Mouse (Mus musculus): ENCODE measurements around the gene Micu1.

The Micu1 gene

DNA sequence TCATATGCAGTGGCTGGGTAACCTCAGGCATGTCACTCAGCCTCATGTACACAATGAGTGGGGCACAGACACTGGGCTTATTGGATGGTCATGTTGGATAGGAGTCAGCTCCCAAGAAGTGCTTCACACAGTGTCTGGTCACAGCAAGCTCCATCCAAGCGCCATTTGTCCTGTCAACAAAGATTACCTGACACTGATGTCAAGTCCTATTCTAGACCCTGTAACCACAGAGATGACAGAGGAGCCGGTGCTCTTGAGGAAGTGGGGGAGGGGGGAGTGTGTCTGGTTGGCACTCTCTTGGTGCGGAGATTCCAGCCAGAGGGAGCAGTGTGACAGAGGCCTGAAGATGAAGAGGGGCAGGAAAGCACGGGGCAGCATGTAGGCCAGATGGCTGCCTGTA lies 198.7 kb downstream of the Micu1 start:
- CTCF ChIA-PET, result interaction anchor here (1.0 to 1.3 kb wide), 2 partner anchors 9 to 80 kb away, joined by 4 to 6 read pairs; no protein-coding TSS in a partner anchor

GRCm38 (mm10) chr10:59901463-59901862 lies 199.2 kb downstream of the Micu1 start:
- CTCF ChIA-PET, result interaction anchor here (1.0 to 1.3 kb wide), 2 partner anchors 9 to 80 kb away, joined by 4 to 6 read pairs; no protein-coding TSS in a partner anchor

DNA sequence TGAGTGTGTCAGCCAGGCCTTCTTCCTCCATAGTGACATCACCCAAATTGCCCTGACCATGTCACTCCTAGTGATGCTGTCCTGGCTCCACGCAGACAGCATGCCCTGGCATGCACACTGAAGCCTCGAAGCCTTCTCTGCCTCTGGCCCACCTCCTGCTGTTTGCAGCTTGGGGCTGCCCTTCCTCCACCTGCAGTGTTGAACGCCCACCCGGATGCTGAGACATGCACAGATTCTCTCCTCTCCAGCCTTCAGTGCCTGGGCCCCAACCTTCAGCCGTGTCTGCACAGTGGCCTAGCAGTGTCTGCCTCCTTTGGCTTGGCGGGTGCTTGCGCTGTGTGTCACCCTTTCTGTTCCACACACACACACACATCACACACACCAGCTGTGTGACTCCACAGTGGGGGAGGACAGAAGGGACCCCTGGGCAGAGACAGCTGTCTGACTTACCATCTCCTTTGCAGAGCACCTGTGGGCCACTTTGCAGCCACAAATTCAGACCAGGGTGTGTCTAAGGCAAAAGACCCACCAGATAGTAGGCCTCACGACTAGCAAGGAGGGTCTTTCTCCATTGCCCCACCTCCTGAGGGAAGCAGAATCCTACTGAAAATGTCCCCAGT lies 199.8 kb downstream of the Micu1 start:
- CTCF ChIA-PET, result interaction anchor here (0.6 to 1.3 kb wide), 2 partner anchors 8 to 87 kb away, joined by 3 to 4 read pairs; no protein-coding TSS in a partner anchor

- CTCF ChIA-PET, result interaction anchor here (0.6 kb wide), 1 partner anchor 87 kb away, joined by 3 read pairs; no protein-coding TSS in a partner anchor
Measured at GRCm38 (mm10) chr10:59902606-59902990, 200.3 kb downstream of the Micu1 start.

GRCm38 (mm10) chr10:59903170-59903569 lies 200.9 kb downstream of the Micu1 start:
- CTCF ChIA-PET, result interaction anchor here (1.1 kb wide), 1 partner anchor 23 kb away, joined by 3 read pairs; no protein-coding TSS in a partner anchor

DNA sequence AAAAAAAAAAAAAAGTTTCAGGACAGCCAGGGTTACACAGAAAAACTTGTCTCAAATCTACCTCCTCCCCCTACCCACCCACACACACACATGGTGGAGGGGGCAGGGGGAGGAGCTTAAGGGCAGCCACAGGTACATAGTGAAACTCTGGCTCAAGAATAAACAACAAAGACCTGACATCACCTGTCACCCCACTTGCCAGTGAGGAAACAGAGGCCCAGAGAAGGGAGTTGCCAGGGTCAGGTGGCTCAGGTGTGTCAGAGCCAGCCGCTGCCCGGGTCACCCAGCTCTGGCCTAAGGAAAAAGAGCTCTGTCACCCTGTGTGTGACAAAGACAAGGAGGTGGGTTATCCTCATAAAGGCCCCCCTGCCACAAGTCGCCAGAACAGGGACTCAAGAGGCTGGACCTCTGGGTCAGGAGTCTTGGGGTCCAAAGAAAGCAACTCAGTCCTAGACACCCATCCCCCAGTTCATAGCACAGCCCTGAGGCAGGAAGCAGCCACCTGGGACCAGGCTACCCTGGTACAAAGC lies 204.9 kb downstream of the Micu1 start:
- CTCF ChIA-PET, result interaction anchor here (0.7 to 1.1 kb wide), 3 partner anchors 44 to 579 kb away, joined by 3 to 12 read pairs (median 4); partner anchors contain the start of gene Ddit4

DNA sequence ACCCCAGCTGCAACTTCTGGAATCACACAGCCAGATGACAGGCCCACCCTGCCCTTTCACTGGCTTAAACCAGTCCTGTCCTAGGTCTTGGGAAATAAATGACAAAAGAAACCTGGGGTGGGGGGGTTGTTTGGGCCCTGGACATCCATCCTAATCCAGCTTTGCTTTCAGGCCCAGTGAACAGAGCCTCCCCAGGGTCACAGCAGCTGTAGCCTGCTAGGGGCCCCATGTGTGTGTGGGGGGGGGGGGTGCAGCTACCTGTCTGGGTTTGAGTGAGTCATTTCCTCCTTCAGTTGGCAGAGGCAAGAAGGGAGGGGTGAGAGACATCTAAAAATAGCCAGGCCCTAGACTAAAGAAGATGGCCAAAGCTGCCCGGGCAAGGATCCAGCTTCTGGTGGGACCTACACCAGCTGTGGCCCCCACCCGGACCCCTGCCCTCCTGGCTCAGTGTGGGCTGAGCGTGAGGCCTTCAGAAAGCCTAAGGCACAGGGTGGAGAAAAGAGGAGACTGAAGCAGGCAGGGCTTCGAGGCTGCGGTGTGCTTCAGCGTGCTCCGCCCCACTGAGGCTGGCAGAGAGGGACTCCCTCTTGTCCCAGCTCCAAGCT lies 205.5 kb downstream of the Micu1 start:
- CTCF ChIA-PET, result no interaction called here

DNA sequence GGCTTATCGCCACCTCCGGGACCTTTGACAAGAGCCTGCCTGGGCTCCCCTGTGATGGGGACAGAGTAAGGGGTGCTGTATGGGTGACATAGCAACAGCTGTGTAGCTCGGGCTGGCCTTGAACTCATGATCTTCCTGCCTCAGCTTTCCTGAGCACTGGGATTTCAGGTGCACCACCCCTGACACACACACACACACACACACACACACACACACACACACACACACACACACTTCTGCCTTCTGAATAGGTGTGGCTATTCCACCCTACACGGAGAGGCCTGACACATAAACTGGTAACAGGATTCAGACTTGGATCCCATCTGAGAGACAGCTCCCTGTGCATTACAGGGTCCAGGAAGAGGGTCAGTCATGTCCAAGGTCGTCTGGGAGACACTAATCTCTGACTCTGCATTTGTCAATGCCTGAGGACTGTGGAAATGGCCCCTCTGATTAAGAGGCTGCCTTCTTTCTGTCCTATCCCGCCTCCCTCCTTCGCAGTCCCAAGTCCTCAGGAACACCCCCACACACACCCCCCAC lies 206.6 kb downstream of the Micu1 start:
- CTCF ChIA-PET, result interaction anchor here (0.5 to 0.8 kb wide), 5 partner anchors 9 to 82 kb away, joined by 3 to 16 read pairs (median 5); no protein-coding TSS in a partner anchor

GRCm38 (mm10) chr10:59909357-59909847 lies 207.1 kb downstream of the Micu1 start:
- CTCF ChIA-PET, result interaction anchor here (0.5 to 1.5 kb wide), 6 partner anchors 8 to 41 kb away, joined by 3 to 16 read pairs (median 4); no protein-coding TSS in a partner anchor

DNA sequence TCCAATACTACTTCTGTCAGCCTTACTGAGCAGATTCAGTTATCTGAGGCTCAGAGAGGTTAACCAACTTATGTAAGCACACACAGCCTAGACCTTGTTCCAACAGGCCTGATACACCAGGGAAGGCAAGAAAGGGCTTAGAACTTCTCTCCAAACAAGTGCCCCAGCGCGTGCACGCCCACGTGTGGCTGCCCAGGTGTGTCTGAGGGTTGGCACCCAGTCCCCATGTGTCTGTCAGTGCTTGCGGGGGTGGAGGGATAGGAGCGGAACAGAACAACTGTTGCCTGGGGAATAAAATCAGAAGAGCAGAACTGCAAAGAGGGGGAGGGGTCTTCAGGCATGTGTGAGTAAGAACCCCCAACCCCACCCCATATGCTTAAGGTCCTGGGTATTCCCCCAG lies 208.8 kb downstream of the Micu1 start:
- CTCF ChIA-PET, result interaction anchor here (1.5 kb wide), 1 partner anchor 10 kb away, joined by 4 read pairs; no protein-coding TSS in a partner anchor

DNA sequence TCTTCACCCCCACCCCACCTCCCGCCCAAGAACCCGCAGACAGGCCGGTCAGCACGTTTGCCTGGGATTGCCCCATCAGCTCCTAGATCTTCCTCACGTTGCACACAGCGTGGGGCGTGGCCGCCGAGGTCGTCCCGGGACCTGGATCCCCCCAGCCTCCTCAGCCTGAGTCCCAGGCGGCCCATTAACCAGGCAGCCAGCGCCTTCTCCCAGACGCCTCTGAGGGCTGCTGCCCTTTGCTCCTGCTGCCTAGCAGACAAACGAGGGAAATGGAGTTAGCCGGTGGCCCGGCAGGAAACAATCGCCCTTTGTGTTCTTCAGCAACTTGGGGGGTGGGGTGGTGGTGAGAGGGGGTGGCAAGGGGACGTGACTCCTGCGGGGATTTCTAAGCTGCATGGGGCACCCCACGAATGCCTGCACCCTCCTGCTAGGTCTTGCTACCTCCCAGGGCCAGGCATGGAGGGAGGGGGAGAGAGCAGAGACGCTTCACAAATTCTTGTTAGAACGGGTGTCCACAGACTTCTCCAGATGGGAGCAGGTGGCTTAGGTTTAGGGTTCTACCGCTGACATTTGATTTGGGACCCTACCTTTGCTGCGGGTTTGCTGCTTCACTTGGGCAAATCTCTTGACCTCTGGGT lies 209.4 kb downstream of the Micu1 start:
- CTCF ChIA-PET, result no interaction called here

Measured in spleen, embryonic (tissue).